Mouse (Mus musculus) cerebellum, adult 9-11 months (tissue): ENCODE data around the gene Fam129b.

Experiments used
- DNase-seq: peaks from one replicate; pipeline ENCODE4 v3.0.0; 2022

Fam129b gene

DNA sequence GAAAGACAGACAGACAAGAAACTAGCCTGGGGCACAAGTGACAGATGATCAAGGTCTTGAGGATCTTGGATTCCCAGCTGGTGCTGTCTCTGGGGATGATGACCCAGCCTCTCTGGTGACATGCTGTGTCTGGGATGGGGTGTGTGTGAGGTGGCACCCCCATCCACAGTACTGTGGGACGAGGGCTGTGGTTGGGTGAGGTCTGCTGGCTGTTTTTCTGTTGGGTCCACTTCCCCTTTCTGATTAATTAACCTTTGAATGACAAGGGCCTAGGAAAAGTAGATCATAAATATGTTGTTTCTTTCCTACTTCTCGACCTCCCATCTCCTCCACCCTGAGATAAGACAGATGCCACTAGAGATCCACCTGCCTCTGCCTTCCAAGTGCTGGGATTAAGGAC is 18.2 kb downstream of the Fam129b start:
- DNase-seq: no peak

GRCm38 (mm10) chr2:32895606-32896106 is 19.7 kb downstream of the Fam129b start:
- DNase-seq: no peak

DNA sequence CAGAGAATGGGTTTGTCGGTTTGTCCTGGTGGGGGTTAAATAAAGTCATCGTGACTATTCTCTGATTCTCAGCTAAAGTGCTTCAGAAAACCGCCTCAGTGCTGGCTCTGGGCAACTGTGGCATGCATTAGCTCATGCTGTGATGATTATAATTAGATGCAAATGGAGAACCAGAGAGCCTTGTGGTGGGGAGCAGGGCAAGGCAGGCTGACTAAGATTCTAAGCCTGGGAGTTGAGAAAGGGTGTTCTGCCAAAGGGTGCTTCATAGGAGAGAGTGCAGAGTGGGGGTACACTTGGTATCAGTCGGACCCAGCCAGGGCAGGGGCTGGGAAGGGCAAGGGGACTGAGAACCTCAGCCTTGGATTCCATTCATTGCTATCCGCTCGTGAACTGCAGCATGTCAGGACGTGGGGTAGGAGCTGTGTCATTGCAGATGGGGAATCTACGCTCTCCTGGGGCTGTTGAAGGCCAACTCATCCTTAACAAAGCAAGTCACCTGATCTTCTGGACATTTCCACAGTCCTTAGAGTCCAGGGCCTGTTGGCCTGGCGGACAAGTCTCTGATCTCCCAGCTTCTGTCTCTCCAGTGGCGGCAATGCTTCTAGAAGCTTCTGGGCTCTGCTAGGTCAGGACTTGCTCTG is 20.7 kb downstream of the Fam129b start:
- DNase-seq: no peak

GRCm38 (mm10) chr2:32898983-32899382 is 23.1 kb downstream of the Fam129b start:
- DNase-seq: no peak

- no peak for DNase-seq
Observed at GRCm38 (mm10) chr2:32902126-32902525, 26.2 kb downstream of the Fam129b start.

- no peak for DNase-seq
Observed at GRCm38 (mm10) chr2:32903470-32903869, 27.6 kb downstream of the Fam129b start.

- DNase-seq: no peak
Observed at GRCm38 (mm10) chr2:32904637-32905036, 28.7 kb downstream of the Fam129b start.

- no peak for DNase-seq
Observed at GRCm38 (mm10) chr2:32905297-32905696, 29.4 kb downstream of the Fam129b start.

DNA sequence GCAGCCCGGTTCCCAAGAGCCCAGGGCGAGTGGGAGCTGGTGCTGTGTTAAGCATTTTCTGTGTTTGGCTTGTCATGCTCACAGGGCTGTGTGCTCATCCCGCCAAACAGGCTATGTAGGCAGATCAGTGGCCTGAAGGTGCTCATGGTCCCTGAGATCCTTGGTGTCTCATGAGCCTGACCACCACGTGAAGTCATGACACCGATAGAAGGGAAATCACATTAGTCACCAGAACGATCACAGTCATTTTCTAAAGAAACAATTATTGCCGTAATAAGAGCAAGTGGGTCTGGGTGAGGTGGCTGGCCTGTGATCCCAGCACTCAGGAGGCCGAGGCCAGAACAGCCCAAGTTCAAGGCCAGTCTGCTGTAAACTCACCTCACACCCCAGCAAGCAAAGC is 31.5 kb downstream of the Fam129b start:
- no peak for DNase-seq

- DNase-seq: no peak
Observed at GRCm38 (mm10) chr2:32908272-32908671, 32.4 kb downstream of the Fam129b start.

- DNase-seq: no peak
Observed at GRCm38 (mm10) chr2:32908796-32909195, 32.9 kb downstream of the Fam129b start.

DNA sequence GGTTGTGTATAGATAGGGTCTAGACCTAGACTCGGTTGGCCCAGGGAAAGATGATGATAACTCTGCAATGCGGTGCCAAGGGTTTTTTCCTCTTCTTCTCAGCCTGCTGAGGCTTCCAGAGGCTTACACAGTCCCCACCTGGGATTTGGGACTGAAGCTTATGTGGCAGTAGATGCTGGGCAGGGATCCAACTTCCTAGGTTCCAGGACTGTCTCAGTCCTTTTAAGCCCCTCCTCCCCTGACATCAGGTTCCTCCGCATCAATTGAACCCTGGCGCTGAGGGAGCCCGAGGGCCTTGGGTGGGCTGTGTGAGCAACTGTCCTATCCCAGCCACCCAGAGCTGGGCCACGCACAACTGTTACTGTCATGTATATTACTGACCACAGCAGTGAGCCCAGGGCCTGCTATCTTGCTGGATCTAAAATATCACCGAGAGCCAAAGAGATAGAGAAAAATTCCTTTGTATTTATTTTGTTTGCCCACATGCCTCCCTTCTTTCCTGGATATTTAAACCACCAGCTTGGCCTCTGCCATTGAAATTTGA is 35.8 kb downstream of the Fam129b start:
- peak; percentile 27 for DNase-seq

DNA sequence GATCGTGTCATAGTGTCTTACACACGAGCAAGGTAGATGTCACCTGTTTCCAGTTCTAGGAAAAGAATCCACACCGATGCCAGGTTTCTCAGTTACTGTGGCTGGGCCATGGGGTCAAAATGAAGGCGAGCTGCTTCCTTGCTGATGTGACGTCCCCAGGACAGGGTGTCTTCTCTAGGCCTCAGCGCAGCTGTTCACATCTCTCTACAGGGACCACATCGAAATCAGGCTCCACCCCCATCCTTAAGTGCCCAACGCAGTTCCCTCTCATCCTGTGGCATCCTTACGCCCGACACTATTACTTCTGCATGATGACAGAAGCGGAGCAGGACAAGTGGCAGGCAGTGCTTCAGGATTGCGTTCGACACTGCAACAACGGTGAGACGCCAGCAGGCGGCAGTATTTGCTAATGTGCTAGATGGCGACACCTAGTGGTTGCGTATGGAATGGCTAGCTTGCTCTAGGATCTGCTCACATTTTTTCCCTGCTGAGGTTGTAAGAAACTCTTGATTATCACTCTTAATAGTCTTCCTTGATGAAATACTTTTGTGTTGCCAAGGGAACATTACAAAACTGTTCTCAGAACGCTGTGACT is 36.4 kb downstream of the Fam129b start:
- DNase-seq: peak; percentile 78

GRCm38 (mm10) chr2:32914362-32914761 is 38.4 kb downstream of the Fam129b start:
- DNase-seq: no peak

DNA sequence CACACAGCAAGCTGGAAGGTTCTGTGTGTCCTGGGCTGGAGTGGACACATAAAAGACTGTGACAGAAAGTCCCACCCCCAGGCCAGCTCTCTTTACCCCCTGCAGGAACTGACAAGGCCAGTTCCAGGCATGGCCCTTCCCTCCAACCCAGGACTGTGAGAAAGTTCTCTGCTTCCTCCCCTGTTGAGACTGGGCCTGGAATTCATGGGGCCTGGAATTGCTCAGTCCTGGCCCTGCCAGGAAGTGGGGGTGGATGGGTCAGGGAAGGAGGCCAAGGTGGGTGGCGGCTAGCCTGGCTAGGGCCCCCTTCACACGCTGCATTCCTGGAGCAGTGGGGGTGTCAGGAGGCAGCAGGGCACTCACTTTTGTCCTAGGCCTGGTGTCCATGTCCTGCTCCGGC is 39.0 kb downstream of the Fam129b start:
- DNase-seq: peak; percentile 38

DNA sequence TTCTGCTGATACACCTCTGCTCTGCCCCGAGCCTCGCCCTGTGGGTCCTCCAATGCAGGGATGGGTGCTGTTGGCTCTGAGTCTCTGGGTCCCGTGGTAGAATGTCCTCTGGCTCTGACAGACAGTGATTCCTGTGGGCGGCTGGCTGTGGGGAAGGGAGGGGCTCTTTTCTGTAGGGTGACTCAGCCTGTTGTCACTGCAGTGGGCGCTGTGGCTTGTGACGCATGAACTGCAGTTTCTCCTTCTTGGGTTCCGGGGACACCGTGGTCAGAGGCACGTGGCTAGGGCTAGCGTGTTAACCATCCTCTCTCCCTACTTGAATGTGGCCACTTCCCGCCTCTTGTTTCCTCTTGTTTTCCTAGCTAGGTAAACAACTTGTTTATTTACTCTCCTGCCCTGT is 41.6 kb downstream of the Fam129b start:
- DNase-seq: no peak

GRCm38 (mm10) chr2:32918391-32918790 is 42.5 kb downstream of the Fam129b start:
- DNase-seq: no peak

GRCm38 (mm10) chr2:32921235-32921634 is 45.3 kb downstream of the Fam129b start:
- no peak for DNase-seq

- no peak for DNase-seq
Observed at GRCm38 (mm10) chr2:32921801-32922380, 46.0 kb downstream of the Fam129b start.

DNA sequence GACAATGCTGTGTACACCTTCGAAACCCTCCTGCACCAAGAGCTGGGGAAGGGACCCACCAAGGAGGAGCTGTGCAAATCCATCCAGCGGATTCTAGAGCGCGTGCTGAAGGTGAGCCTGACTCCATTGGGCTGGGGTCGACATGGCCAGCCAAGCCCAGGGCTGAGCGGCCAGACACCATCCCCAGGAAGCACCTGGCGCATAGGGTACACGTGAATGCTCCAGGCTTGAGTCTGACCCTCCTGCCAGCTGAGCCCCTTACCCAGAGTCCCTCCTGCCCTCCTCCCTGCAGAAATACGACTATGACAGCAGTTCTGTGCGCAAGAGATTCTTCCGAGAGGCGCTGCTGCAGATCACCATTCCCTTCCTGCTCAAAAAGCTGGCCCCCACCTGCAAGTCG is 46.6 kb downstream of the Fam129b start:
- DNase-seq: no peak

GRCm38 (mm10) chr2:32923551-32924250 is 47.8 kb downstream of the Fam129b start:
- no peak for DNase-seq

DNA sequence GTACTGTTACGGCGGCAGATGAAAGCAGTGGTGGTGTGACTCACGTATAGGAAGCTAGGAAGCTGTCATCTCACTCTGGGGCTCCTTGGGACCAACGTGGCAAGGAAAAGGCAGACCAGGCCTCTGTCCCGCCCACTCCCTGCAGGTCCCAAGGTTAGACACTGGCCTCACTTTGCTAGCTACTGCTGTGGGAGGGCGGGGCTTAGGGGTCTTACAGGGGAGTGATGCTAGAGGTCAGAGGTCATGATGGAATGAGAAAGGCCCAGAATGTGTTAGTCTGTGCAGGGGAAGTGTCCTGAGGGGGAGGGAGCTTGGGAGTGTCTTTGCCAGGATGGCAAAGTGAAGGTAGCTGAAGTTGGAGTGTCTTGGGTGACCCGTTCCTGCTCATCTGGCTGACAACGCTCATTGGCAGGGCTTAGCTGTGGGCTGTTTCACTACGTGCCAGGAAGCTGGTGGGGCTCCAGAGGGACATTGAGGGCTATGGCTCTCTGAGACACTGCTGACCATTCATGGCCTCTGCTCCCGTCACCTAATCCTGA is 48.5 kb downstream of the Fam129b start:
- no peak for DNase-seq
